Mouse (Mus musculus): ENCODE measurements around the gene Ccnt1.

DNA sequence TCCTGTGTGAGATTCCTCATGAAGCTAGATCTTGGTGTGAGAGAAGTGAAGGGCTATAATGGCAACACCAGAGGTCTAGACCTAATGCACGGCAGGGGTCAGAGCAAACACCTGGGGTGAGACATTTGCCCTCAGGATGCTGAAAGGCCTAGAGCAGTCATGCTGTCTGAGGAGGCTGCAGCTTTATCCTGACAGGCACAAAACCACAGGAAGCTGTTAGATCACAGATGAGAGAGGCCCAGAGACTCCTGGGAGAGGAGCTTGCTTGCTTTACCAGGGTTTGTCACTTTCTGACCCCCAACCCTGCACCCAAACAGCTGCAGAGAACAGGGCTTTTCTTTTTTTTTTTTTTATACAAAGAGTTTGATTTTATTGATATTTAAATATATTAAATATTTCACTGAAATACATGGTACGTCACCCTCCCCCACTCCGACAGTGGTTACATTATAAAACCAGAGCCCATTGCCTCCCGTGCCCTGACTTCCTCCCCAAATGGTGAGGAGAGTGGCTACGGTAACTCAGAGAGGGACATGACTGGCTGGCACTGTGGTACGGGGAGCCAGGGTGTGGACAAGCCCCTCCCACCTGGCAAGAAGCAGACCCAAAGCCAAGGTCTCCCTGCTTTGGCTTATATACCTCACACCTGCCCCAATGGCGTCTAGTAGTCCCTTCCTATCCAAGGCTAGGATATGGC, 19.1 kb upstream of the Ccnt1 start:
- TF ChIP-seq POLR2A (IDR thresholded peaks at IDR 0.05; ENCODE audit: low read depth, low read length) (no peak), CTCF (IDR thresholded peaks at IDR 0.05; ENCODE audit: extremely low read depth, insufficient read depth, insufficient read length, insufficient replicate concordance) (no peak)
